Mouse (Mus musculus) lung, postnatal 14 days (tissue): ENCODE measurements around the gene Iqschfp.

Source experiments
- DNase-seq: peaks from one replicate; pipeline ENCODE4 v3.0.0; 2021

The Iqschfp gene

GRCm38 (mm10) chr3:68243239-68243638 lies 351.2 kb downstream of the Iqschfp start:
- no peak for DNase-seq

GRCm38 (mm10) chr3:68246154-68246553 lies 354.1 kb downstream of the Iqschfp start:
- DNase-seq = peak; percentile 20

GRCm38 (mm10) chr3:68250589-68250988 lies 358.6 kb downstream of the Iqschfp start:
- no peak for DNase-seq

GRCm38 (mm10) chr3:68252335-68252734 lies 360.3 kb downstream of the Iqschfp start:
- DNase-seq = no peak

GRCm38 (mm10) chr3:68262304-68262703 lies 370.3 kb downstream of the Iqschfp start:
- DNase-seq = no peak

- DNase-seq = no peak
These were observed 375.9 kb downstream of the Iqschfp start for GRCm38 (mm10) chr3:68267905-68268304.

- DNase-seq = no peak
These were observed 377.2 kb downstream of the Iqschfp start for GRCm38 (mm10) chr3:68269251-68269650.

GRCm38 (mm10) chr3:68270246-68270645 lies 378.2 kb downstream of the Iqschfp start:
- DNase-seq = no peak

GRCm38 (mm10) chr3:68271457-68271856 lies 379.4 kb downstream of the Iqschfp start:
- no peak for DNase-seq

GRCm38 (mm10) chr3:68271881-68272280 lies 379.8 kb downstream of the Iqschfp start:
- no peak for DNase-seq

- no peak for DNase-seq
These were observed 391.0 kb downstream of the Iqschfp start for GRCm38 (mm10) chr3:68282844-68283594.

GRCm38 (mm10) chr3:68283595-68283991 lies 391.6 kb downstream of the Iqschfp start:
- DNase-seq = no peak

GRCm38 (mm10) chr3:68284500-68284899 lies 392.5 kb downstream of the Iqschfp start:
- DNase-seq = no peak

- no peak for DNase-seq
These were observed 404.7 kb downstream of the Iqschfp start for GRCm38 (mm10) chr3:68296752-68297151.

GRCm38 (mm10) chr3:68305647-68306046 lies 413.6 kb downstream of the Iqschfp start:
- DNase-seq = peak; percentile 3

GRCm38 (mm10) chr3:68306726-68307125 lies 414.7 kb downstream of the Iqschfp start:
- no peak for DNase-seq

- no peak for DNase-seq
These were observed 433.5 kb downstream of the Iqschfp start for GRCm38 (mm10) chr3:68325575-68325974.

GRCm38 (mm10) chr3:68332515-68332914 lies 440.5 kb downstream of the Iqschfp start:
- no peak for DNase-seq

- no peak for DNase-seq
These were observed 443.5 kb downstream of the Iqschfp start for GRCm38 (mm10) chr3:68335501-68335900.

GRCm38 (mm10) chr3:68350624-68351023 lies 458.6 kb downstream of the Iqschfp start:
- DNase-seq = no peak

GRCm38 (mm10) chr3:68351461-68351860 lies 459.4 kb downstream of the Iqschfp start:
- no peak for DNase-seq

GRCm38 (mm10) chr3:68352961-68353360 lies 460.9 kb downstream of the Iqschfp start:
- DNase-seq = no peak

- DNase-seq = peak; percentile 25
These were observed 461.5 kb downstream of the Iqschfp start for GRCm38 (mm10) chr3:68353492-68353891.

- DNase-seq = no peak
These were observed 464.5 kb downstream of the Iqschfp start for GRCm38 (mm10) chr3:68356516-68356915.

GRCm38 (mm10) chr3:68368029-68368428 lies 476.0 kb downstream of the Iqschfp start:
- DNase-seq = no peak
